Mouse (Mus musculus): ENCODE results near the gene Rhobtb1.

DNA sequence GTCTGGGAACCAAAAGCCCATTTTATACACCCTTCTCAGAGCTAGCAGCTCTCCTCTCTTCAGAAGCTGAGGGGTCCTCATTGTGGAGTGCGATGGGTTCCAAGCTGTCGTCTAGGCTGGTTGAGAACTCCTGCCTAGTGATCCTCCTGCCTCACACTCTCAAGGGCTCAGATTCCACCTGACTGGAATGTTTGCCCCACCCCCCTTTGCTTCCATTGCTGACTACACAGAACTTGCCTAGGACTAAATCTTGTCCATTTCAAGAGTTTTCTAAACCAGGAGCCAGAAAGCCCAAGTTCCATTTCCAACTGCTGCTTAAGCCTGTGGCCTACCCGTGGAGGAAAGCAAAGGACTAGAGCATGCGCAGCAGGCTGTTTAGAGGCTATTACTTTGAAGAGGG, 184.4 kb downstream of the Rhobtb1 start:
- TF ChIP-seq POLR2A (IDR thresholded peaks at IDR 0.05; ENCODE audit: insufficient read length, low read depth) = peak; percentile 0
- TF ChIP-seq CEBPB (IDR thresholded peaks at IDR 0.05; ENCODE audit: insufficient read depth, poor library complexity, severe bottlenecking) = no peak
- TF ChIP-seq USF1 (IDR thresholded peaks at IDR 0.05; ENCODE audit: low read depth) = no peak
